17 mouse cellular contexts compared by ENCODE assay signal in the genomic region with DNA sequence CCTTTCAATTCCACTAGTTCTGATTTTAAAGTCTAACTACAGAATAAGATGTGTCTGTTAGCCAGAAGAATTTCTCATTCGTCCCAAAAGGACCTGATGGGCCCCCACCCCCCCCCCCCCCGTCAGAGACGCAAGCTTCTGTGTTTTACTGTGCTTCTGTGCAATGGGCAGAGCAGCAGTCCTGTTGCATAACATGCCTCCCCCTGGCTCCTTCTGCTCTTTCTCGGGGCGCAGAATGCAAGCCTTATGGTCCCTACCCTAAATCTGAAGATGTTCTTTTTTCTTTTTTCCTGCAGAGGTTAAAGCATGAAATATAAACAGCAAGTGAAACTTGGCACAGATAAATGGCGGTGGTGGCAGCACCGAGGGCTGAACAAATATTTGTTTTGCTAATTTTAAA.
A peak's percentile ranks its signal among the peaks of the same experiment; 100 is the strongest.
DNase-seq lines count a peak whose midpoint lies in the region; ATAC-seq and TF ChIP-seq lines count a peak whose summit lies in the region.
"Had no signal": no experiment of that assay in that cellular context is flagged by ENCODE, and none has a peak within 500 bp of the region (broad histone marks: within the 10 kb centered on the region; RNA-seq: fewer than 3 reads in every experiment).

No protein-coding gene starts in this region.

- peak; percentile 32 for ATAC-seq in frontal cortex, adult (ENCODE audit: low TSS enrichment)
- ATAC-seq in heart, postnatal 0 days (ENCODE audit: insufficient read depth, low read depth) = no peak
- no peak for ATAC-seq in lung, embryonic 15.5 days (ENCODE audit: borderline replicate concordance, extremely low read depth, low FRiP score, low TSS enrichment)
- no peak for ATAC-seq in stomach, embryonic 15.5 days (ENCODE audit: insufficient read depth, low FRiP score, low read depth)

- H3K36me3 ChIP-seq in heart, postnatal 0 days (replicated peaks; ENCODE audit: control insufficient read depth, insufficient read depth, low read length) = no peaks in the 10 kb centered on the region
- no peaks in the 10 kb centered on the region for H3K36me3 ChIP-seq in lung, embryonic 15.5 days
- no peaks in the 10 kb centered on the region for H3K36me3 ChIP-seq in stomach, embryonic 15.5 days
- H3K36me3 ChIP-seq: forebrain, embryonic 10.5 days; midbrain, embryonic 12.5 days had no signal

- TF ChIP-seq EP300 in heart, postnatal 0 days (IDR thresholded peaks at IDR 0.05; ENCODE audit: low read depth) = no peak

- H3K4me3 ChIP-seq in heart, postnatal 0 days (ENCODE audit: low read depth, low read length) = no peak overlapping the region
- no peak overlapping the region for H3K4me3 ChIP-seq in lung, embryonic 15.5 days
- no peak overlapping the region for H3K4me3 ChIP-seq in stomach, embryonic 15.5 days (replicated peaks)
- H3K4me3 ChIP-seq: forebrain, embryonic 10.5 days; midbrain, embryonic 12.5 days had no signal

- peak overlapping the region; percentile 62 for H3K4me2 ChIP-seq in heart, postnatal 0 days (ENCODE audit: low read depth, low read length)
- peak overlapping the region; percentile 49 for H3K4me2 ChIP-seq in lung, embryonic 15.5 days
- peak overlapping the region; percentile 33 for H3K4me2 ChIP-seq in stomach, embryonic 15.5 days
- H3K4me2 ChIP-seq: hindbrain, embryonic 14.5 days; midbrain, embryonic 12.5 days had no signal

- H3K27me3 ChIP-seq in heart, postnatal 0 days (ENCODE audit: control insufficient read depth, insufficient read depth, low read length) = no peaks in the 10 kb centered on the region
- H3K27me3 ChIP-seq in lung, embryonic 15.5 days = no peaks in the 10 kb centered on the region
- H3K27me3 ChIP-seq in stomach, embryonic 15.5 days (replicated peaks) = no peaks in the 10 kb centered on the region
- H3K27me3 ChIP-seq: midbrain, embryonic 12.5 days had no signal

- no peak for DNase-seq in frontal cortex, adult 2 months (ENCODE audit: extremely low spot score in 1 of 2, low spot score in 1 of 2)
- no peak for DNase-seq in heart, postnatal 0 days (ENCODE audit: low spot score)
- DNase-seq in heart, postnatal 36 days = no peak
- DNase-seq in lung, postnatal 4 days = no peak
- DNase-seq in spleen, postnatal 4 days (ENCODE audit: low spot score in 2 of 2) = no peak
- DNase-seq: adrenal gland, postnatal 10 days; cerebellum, adult 2 months; gastrocnemius, postnatal 36 days; kidney, adult 11 months; kidney, postnatal 10 days had no signal

- no peak for TF ChIP-seq CTCF in heart, postnatal 0 days (IDR thresholded peaks at IDR 0.05; ENCODE audit: low read depth)

- 58% methylated on average over 7 of the region's 7 CpGs for WGBS in heart, postnatal 0 days
- 16% methylated on average over 7 of the region's 7 CpGs for WGBS in lung, embryonic 15.5 days
- 25% methylated on average over 7 of the region's 7 CpGs for WGBS in stomach, embryonic 15.5 days

- no peak overlapping the region for H3K27ac ChIP-seq in heart, postnatal 0 days (ENCODE audit: low read depth)
- no peak overlapping the region for H3K27ac ChIP-seq in lung, embryonic 15.5 days
- no peak overlapping the region for H3K27ac ChIP-seq in stomach, embryonic 15.5 days
- H3K27ac ChIP-seq: forebrain, embryonic 10.5 days; hindbrain, embryonic 14.5 days; macrophage; midbrain, embryonic 12.5 days had no signal

- intact Hi-C loops in heart, postnatal 36 days (cut with DNase I) = loop anchor here (10.0 kb wide), 1 partner anchor 242 kb away; no protein-coding TSS in a partner anchor

- H3K4me1 ChIP-seq in heart, postnatal 0 days (ENCODE audit: control insufficient read depth, insufficient read depth) = peaks cover 34% of the 10 kb centered on the region
- H3K4me1 ChIP-seq in lung, embryonic 15.5 days = peaks cover 20% of the 10 kb centered on the region
- H3K4me1 ChIP-seq in stomach, embryonic 15.5 days = 0 out of 2 replicates have a peak, but pooled peaks cover 11% of the 10 kb centered on the region

- no peaks in the 10 kb centered on the region for H3K9me3 ChIP-seq in heart, postnatal 0 days (replicated peaks; ENCODE audit: control insufficient read depth, low read length)
- H3K9me3 ChIP-seq in lung, embryonic 15.5 days = no peaks in the 10 kb centered on the region
- H3K9me3 ChIP-seq in stomach, embryonic 15.5 days = no peaks in the 10 kb centered on the region
- H3K9me3 ChIP-seq: forebrain, embryonic 10.5 days; midbrain, embryonic 12.5 days had no signal

- no peak overlapping the region for H3K9ac ChIP-seq in heart, postnatal 0 days (replicated peaks; ENCODE audit: low read depth, low read length)
- H3K9ac ChIP-seq in lung, embryonic 15.5 days = no peak overlapping the region
- H3K9ac ChIP-seq in stomach, embryonic 15.5 days = no peak overlapping the region
- H3K9ac ChIP-seq: hindbrain, embryonic 14.5 days; midbrain, embryonic 12.5 days had no signal
